Mouse (Mus musculus) forelimb bud, embryonic 11.5 days (tissue): ENCODE measurements around the gene Adat2.

Experiments used
- DNase-seq: peaks from one replicate; pipeline ENCODE4 v3.0.0-alpha.2; 2012; ENCODE audit warnings: low read depth, low spot score

Gene Adat2

DNA sequence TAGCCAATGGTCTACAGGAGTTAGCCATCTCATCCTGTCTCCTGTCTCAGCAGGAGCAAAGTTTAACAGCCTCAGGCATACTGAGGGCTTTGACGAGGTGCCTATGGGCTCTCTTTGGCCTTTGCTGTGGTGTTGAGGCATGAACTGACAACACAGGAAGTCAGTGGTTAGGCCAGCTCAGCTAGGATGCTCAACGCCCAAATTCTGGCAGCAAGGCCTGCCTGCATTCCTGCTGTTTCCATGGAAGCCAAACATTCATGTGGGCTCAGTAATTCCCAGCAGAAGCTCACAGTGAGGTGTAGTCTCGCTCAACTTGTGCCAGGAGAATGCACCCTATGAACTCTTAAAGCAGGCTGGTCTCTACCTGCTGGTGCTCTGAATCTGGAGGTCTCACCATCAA, 43.4 kb downstream of the Adat2 start:
- peak; percentile 2 for DNase-seq

- DNase-seq, result no peak
Measured at GRCm38 (mm10) chr10:13596866-13597265, 44.2 kb downstream of the Adat2 start.

DNA sequence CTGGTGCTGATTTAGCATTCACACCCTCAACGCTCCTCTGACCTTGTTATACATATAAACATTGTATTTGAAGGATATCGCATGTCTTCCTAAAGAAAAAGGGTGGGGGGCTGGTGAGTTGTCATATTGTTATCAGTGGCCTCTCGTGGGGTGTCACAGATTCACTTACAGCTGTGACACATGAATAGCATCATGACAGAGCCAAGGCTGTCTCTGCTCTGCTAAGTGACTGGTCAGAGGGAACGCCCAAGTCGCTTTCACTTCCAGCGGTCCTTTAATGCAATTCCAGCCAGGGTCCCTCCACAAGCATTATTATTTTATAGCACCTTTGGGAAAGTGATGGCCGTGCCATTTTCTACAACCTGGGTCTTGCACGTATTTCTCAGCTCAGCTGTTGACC, 44.8 kb downstream of the Adat2 start:
- no peak for DNase-seq

GRCm38 (mm10) chr10:13600926-13601325, 48.2 kb downstream of the Adat2 start:
- no peak for DNase-seq
